Mouse (Mus musculus) heart, adult 2 months (tissue): Measurements from ENCODE around the gene Sh2d4b.

Source experiments
- CTCF ChIP-seq: fragments of 200-600 bp; IDR thresholded peaks from 2 replicates; pipeline ENCODE4 v1.8.1; 2022; ENCODE audit warnings: antibody characterized with exemption, mild to moderate bottlenecking, moderate library complexity
- EP300 ChIP-seq: fragments of 200-500 bp; IDR thresholded peaks from 2 replicates; pipeline ENCODE4 v1.6.1; 2011; ENCODE audit warnings: low read depth, low read length, control low read depth; ENCODE audit not compliant: insufficient read depth
- POLR2A ChIP-seq: fragments of 200-500 bp; IDR thresholded peaks from 2 replicates; pipeline ENCODE4 v1.6.1; 2011; ENCODE audit warnings: mild to moderate bottlenecking, low read depth, low read length, control low read depth; ENCODE audit not compliant: insufficient read depth

GRCm38 (mm10) chr14:40918477-40918876 lies 25.4 kb upstream of the Sh2d4b start:
- TF ChIP-seq CTCF (no peak), POLR2A (no peak), EP300 (no peak)
